Mouse (Mus musculus) splenic B cell, adult 2 months (primary cell): ENCODE data around the gene Mamld1.
"Not testable (repeated sequence)": the region's sequence is repeated elsewhere in the genome, so short reads cannot be mapped to it uniquely, and the experiment has no call there.

Experiments
- DNase-seq: peaks from one replicate; pipeline ENCODE4 v3.0.0-alpha.2; 2011; ENCODE audit warnings: low read depth, low spot score
- H3K27me3 ChIP-seq: 2 replicates; pipeline ENCODE4 v1.6.1; 2012; ENCODE audit warnings: mild to moderate bottlenecking, low read length, moderate library complexity, mixed read lengths; ENCODE audit not compliant: control insufficient read depth, poor library complexity, insufficient read depth, severe bottlenecking
- H3K36me3 ChIP-seq: 2 replicates; pipeline ENCODE4 v1.6.1; 2012; ENCODE audit warnings: mild to moderate bottlenecking, low read length, moderate library complexity, mixed read lengths; ENCODE audit not compliant: control insufficient read depth, poor library complexity, insufficient read depth, severe bottlenecking

Mamld1 gene

DNA sequence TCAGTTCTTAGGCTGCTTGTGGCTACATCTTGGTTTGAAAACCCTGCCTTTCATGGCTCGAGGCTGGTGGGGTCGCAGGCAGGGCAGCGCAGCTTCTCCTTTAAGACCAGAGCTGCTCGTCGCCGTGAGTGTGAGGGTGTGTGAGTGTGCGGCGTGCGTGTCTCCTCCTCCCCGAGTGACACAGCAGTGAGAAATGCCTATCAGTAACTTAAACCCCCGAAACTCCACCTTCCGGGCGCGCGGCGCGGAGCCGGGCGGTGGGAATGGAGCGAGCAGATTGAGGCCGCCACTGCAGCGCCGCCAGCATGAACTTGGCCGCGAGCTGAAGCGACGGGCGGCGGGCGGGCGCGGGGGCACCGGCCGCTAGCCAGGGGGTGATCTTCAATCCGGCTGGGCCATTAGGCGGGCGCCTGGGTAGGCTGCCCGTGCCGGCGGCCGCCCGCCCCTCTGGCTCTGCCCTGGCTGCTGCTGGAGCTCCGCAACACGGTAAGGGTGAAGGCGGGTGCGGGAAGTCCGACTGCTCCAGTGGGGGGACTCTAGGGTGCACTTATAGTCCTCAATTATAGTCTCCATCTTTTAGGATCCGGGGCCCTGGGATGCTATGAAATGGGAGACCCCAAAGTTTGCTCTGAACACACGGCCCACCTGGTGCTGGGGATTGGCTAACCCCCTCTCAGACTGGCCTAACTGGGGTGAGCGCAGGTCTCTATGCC is at the start of gene Mamld1:
Gene Mamld1, plus strand, starts transcription at position 393 of the 713 bp plus-strand sequence.
- Histone ChIP-seq H3K36me3 (no peaks in the 10 kb centered on the region), H3K27me3 (no peaks in the 10 kb centered on the region)
- DNase-seq: no peak

DNA sequence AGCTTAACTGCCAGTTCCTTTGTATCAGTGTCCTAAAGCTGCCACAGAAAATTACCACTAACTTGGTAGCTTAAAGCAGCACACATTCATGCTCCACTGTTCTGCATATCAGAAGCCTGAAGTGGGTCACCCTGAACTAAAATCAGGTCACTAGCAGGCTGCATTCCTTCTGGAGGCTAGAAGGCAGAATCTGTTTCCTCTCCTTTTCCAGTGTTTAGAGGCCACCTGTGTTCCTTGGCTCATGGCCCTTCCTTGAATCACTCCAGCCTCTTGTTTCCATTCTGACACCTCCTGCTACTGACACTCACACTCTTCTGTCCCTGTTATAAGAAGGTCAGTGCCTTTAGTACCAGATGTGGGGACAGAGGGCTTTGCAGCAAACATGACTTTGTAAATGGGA is 25.3 kb upstream of the Mamld1 start:
- no peaks in the 10 kb centered on the region for H3K27me3 ChIP-seq
- no peaks in the 10 kb centered on the region for H3K36me3 ChIP-seq
- DNase-seq: no peak

DNA sequence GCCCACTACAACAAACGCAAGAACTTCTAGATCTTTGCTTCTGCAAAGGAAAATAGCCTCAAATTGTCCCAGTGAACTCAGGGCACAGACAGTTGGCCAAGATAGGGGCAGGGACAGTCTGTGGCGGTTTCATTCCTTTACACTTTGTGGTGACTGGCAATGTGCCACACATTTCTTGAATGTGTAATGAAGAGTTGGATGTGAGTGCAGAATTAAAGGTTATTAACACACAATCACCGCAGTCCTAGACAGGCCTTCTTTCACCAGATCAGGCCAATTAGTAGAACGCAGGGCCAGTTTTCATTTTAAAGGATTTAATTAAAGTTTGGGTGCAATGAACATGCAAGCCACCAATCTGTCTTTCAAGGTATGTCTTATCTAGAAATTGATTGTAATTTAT is 22.0 kb upstream of the Mamld1 start:
- Histone ChIP-seq H3K36me3 (no peaks in the 10 kb centered on the region), H3K27me3 (no peaks in the 10 kb centered on the region)
- no peak for DNase-seq

DNA sequence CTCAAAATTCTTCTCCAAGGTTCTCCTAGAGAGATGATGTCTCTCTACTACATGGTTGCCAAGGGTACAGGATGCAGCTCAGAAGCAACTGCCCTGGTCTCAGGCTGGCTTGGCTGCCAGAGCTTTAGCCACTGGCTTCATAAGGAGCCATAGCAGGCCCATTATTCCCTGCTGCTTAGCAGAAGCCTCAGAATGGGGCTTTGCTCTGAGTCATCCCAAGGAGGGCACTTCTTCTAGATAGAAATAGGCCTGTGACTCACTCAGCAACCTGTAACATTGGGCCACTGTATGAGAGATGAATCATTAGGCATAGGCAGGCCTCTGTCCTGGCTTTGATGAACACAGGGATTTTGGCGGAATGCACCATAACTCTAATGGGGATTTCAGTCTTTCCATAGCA is 21.1 kb upstream of the Mamld1 start:
- H3K27me3 ChIP-seq, DNase-seq, H3K36me3 ChIP-seq: not testable (repeated sequence)

DNA sequence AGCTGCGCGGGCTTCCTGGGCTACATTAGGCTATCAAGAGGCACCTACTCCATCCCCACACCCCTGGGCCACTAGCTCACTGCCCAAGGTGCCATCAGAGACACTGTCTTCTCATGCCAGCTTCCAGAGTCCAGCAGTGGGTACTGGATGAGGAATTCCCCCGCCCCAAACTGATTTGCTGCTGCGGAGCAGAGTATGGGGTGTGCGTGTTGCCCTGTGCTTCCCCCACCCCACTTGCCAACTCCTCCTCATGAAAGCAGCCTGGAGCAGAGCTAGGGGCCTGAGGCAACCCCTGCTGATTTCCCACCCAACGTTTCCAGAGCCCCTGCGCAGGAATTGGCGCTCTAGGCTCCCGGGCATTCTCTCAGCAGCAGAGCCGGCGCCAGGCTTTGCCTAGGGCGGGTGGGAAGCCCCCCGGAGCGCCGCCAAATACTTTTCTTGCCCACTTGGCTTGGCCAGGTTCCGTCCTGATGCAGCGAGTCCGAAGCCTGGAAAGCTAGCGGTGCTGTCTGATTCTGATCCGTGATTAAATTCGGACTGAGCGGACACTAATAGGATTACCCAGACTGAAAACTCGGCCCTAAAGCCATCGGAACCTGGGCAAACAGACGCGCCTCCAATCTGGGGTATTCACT is 738 bp downstream of the Mamld1 start:
- DNase-seq: no peak
- Histone ChIP-seq H3K27me3 (no peaks in the 10 kb centered on the region), H3K36me3 (no peaks in the 10 kb centered on the region)

DNA sequence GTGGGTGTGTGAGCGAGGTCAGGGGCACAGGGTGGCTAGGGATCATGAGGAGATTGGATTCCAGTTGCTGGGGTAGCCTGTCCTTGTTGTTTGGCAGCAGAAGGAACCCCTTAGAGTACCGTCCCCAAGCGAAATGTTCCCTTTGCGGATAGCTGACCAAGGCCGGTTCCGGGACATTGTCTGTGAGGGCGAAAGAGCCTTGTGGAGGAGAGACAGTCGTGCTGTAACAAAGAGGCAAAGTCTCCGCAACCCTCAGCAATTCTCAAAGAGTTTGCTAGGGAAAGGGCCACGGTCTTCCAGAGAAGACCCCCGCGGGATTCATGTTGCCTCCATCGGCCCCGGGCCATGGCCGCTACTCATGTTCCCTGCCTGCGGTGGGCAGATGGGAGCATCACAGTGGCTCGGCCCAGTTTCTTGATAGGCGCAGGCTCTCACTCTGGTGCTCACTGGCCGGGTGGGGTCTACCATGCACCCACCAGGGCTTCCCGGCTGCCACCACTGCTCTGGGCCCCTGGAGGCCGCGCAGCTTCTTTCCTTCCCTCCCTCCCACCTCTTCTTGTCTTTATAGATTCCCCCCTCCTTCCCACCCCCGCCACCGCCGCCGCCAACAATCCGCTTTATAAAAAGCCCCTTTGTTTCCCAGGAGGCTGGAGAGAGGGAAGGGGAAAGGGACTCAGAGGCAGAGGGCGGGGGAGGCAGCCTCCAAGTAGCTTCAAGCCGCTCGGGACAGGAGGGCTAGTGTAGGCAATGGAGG is 1.5 kb downstream of the Mamld1 start:
- Histone ChIP-seq H3K27me3 (no peaks in the 10 kb centered on the region), H3K36me3 (no peaks in the 10 kb centered on the region)
- no peak for DNase-seq

DNA sequence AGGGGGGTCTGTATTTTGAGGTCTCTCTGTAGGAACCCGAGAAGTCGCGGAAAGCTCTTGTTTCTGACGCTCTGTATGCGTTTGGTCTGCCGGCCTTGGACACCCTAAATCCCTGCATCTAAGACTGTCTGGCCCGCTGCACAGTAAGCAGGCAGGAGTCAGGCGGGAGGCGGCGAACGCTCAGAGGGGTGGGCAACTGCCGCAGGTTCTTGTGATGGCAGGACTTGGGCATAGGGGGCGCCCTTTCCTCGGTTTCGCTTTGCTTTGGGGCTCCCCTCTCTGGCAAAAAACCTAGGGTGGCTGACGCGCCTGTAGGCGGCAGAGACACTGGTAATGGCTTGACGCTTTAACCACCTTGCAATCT is 2.0 kb downstream of the Mamld1 start:
- peak; percentile 5 for DNase-seq
- Histone ChIP-seq H3K27me3 (no peaks in the 10 kb centered on the region), H3K36me3 (no peaks in the 10 kb centered on the region)

DNA sequence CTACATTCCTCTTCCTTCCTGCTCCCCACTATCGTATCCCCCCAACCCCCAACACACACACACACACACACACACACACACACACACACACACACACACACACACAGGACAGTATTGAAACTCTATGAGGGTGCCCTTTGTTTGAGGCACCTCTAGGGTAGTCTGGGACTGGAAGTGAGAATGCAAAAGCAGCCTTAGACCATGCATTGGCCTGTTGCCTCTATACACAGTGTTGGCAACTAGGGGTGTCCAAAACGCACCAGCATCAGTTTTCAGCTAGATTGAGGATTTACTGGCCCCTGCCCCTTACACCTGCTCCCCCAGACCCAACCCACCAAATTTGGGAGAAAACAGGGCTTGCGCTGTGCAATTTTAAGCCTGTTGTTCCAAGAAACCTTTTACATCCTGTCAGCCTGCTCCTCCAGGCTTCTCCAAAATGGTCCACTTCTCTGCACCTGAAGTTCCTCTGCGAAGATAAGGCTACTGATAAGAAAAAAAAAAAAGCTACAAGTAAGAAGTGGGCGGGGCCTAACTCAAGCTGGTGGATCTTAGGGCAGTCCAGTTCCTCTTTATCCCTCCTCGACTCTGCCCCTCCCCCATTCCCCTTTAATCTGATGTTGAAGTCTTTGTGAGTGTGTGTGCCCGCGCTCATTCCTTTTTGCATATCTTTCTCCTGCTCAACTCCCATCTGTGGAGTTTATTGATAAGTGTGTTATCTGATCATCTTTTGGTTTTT is 2.6 kb downstream of the Mamld1 start:
- DNase-seq: peak; percentile 15

GRCm38 (mm10) chrX:71053246-71053645 is 3.2 kb downstream of the Mamld1 start:
- DNase-seq: no peak
- Histone ChIP-seq H3K36me3 (no peaks in the 10 kb centered on the region), H3K27me3 (no peaks in the 10 kb centered on the region)

More for the DNA sequence above, 2.6 kb downstream of the Mamld1 start:
- H3K27me3 ChIP-seq: no peaks in the 10 kb centered on the region
- H3K36me3 ChIP-seq: no peaks in the 10 kb centered on the region

- Histone ChIP-seq H3K27me3 (no peaks in the 10 kb centered on the region), H3K36me3 (no peaks in the 10 kb centered on the region)
- DNase-seq: no peak
Measured at GRCm38 (mm10) chrX:71056968-71057367, 6.9 kb downstream of the Mamld1 start.

DNA sequence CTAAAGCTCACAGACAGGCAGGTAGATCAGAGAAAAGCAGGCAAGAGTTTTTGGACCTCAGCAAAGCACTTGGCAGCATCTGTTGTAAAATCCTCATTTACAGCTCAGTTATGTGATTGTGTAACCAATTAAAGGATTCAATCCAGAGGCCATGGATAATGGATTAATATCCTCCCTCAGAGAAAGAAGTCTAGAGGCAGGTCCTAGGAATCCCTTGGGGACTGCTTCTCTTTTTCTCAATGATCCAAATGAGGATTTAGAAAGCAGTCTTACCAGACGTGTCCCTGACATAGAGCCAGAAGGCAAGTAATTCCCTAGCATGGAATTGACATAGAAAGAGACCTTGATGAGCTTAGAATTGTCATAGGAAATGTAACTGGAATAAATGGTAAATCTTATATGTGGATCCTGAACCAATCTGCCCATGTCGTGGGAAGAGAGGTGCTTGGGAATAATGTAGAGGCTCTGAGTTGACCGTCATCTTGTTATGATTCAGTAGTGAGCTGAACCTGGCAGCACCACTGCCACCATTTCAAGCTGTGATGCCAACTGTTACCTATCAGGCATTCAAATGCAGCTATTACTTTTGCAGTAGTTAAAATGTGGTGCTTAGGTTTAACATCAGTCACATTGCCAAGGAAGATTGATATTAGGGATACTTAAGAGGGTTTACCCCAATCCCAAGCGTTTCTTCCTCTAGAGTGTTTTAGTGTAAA is 35.2 kb downstream of the Mamld1 start:
- no peak for DNase-seq
- H3K36me3 ChIP-seq: no peaks in the 10 kb centered on the region
- H3K27me3 ChIP-seq: no peaks in the 10 kb centered on the region

- Histone ChIP-seq H3K27me3 (no peaks in the 10 kb centered on the region), H3K36me3 (no peaks in the 10 kb centered on the region)
- DNase-seq: no peak
Measured at GRCm38 (mm10) chrX:71087370-71088079, 37.5 kb downstream of the Mamld1 start.

GRCm38 (mm10) chrX:71088080-71088414 is 38.0 kb downstream of the Mamld1 start:
- Histone ChIP-seq H3K27me3 (no peaks in the 10 kb centered on the region), H3K36me3 (no peaks in the 10 kb centered on the region)
- DNase-seq: no peak

DNA sequence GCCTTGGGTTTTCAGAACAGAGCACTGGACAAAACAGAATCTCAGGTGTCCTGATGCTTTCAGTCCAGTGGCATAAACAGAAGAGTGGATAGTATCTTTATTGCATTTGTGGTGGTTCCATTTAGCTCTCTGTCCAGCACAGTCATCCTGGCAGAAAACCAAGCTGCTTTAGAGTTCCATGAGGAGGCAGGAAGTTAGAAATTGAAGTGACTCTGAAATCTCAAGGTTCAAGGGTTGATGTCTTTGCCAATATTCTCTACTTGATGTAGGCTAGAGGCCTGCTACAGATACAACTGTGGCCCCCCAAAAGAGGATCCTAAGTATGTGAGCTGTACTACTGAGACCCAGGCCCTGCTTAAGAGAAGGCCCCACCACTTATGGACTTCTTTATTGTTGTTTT is 55.8 kb downstream of the Mamld1 start:
- Histone ChIP-seq H3K36me3 (no peaks in the 10 kb centered on the region), H3K27me3 (no peaks in the 10 kb centered on the region)
- DNase-seq: no peak
